Mouse (Mus musculus) neural tube, embryonic 15.5 days (tissue): ENCODE results near the gene Ptpro. TPM values are rescaled to one million over a fixed set of nuclear protein-coding genes. Genes with fewer than 3 reads are reported as not detected.

ENCODE experiments used
- ATAC-seq: fragments of 200-750 bp; cut with Nextera tagmentation; 2 replicates; pipeline ENCODE4 v1.8.0; 2017; ENCODE audit warnings: mild to moderate bottlenecking, moderate TSS enrichment, moderate library complexity; ENCODE audit not compliant: low FRiP score
- H3K27ac ChIP-seq: fragments of 300-500 bp; sonication (generic); replicated peaks from 2 replicates; pipeline ENCODE4 v1.5.1; 2015; ENCODE audit warnings: mild to moderate bottlenecking, inconsistent platforms
- H3K27me3 ChIP-seq: fragments of 300-500 bp; sonication (generic); replicated peaks from 2 replicates; pipeline ENCODE4 v1.6.1; 2015; ENCODE audit warnings: inconsistent platforms
- H3K36me3 ChIP-seq: fragments of 300-500 bp; sonication (generic); 2 replicates; pipeline ENCODE4 v1.6.1; 2015; ENCODE audit warnings: inconsistent platforms
- H3K4me1 ChIP-seq: fragments of 300-500 bp; sonication (generic); 2 replicates; pipeline ENCODE4 v1.6.1; 2015; ENCODE audit warnings: inconsistent platforms
- H3K4me2 ChIP-seq: fragments of 300-500 bp; sonication (generic); 2 replicates; pipeline ENCODE4 v1.6.1; 2015; ENCODE audit warnings: inconsistent platforms, mild to moderate bottlenecking, moderate library complexity
- H3K4me3 ChIP-seq: fragments of 300-500 bp; sonication (generic); replicated peaks from 2 replicates; pipeline ENCODE4 v1.5.1; 2015; ENCODE audit warnings: mild to moderate bottlenecking, inconsistent platforms
- H3K9ac ChIP-seq: fragments of 300-500 bp; sonication (generic); replicated peaks from 2 replicates; pipeline ENCODE4 v1.6.1; 2015; ENCODE audit warnings: mild to moderate bottlenecking, inconsistent platforms
- H3K9me3 ChIP-seq: fragments of 300-500 bp; sonication (generic); replicated peaks from 2 replicates; pipeline ENCODE4 v1.6.1; 2016; ENCODE audit warnings: inconsistent platforms
- WGBS: fragments of 180-500 bp; shearing (Covaris S2); methylation state at CpG from one replicate; pipeline ENCODE4 v1.1.7; 2015; ENCODE audit warnings: mixed read lengths; 5-methylcytosine and 5-hydroxymethylcytosine counted together
- polyA plus RNA-seq: library from polyadenylated mRNA; unstranded; fragments of >200 nt; fragmentation: Nextera tagmentation; extraction: Ambion mirVana; gene quantifications from 2 replicates; pipeline ENCODE4 v1.2.1, GENCODE M21; 2015

Ptpro gene
- polyA plus RNA-seq = 42.1 and 49.5 TPM in 2 replicates

DNA sequence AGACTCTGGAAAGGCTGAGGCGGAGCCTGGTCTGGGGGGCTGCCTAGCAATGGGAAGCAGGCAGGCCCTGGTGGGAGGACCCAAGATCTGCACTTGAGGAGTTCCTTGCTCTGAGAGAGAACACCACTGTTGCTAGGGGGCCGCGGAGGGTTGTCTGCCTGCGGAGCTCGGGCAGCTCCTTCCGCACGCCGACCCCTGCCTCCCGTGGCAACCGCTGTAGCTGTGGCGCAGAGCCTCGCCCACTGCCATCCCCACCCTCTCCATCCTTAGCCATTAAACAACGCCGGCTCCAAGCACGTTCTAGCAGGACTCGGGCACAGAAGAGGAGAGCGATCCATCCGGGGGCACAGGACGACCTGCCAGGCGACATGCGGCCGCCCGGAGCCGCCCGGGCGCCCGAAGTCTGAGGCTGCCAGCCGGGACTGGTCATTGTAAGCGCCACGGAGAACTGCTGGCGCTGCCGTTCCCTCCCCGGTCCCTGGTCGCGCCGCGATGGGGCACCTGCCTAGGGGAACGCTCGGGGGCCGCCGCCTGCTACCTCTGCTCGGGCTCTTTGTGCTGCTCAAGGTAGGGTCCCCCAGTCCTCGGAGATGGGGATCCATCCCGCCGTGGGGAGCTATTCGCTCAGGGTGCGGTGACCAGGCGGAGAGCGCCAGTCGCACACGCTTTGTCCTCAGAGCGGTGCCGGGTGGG is at the start of gene Ptpro:
Ptpro (plus strand) TSS at position 126 of the 693 bp plus-strand sequence.
- under 1% methylated on average over 53 of the region's 53 CpGs for WGBS

GRCm38 (mm10) chr6:137202661-137203060 is 49.5 kb upstream of the Ptpro start:
- no peak for ATAC-seq
- H3K4me1 ChIP-seq = no peaks in the 10 kb centered on the region
- 93% methylated on average over 4 of the region's 4 CpGs for WGBS
- H3K9ac ChIP-seq = no peak overlapping the region
- H3K27me3 ChIP-seq = no peaks in the 10 kb centered on the region
- no peaks in the 10 kb centered on the region for H3K9me3 ChIP-seq
- no peaks in the 10 kb centered on the region for H3K36me3 ChIP-seq
- no peak overlapping the region for H3K4me3 ChIP-seq
- H3K27ac ChIP-seq = no peak overlapping the region
- H3K4me2 ChIP-seq = no peak overlapping the region

More for the DNA sequence above, at the start of gene Ptpro:
- peak within 1 kb of the TSS; percentile 90 for H3K27ac ChIP-seq
- peak within 1 kb of the TSS; percentile 62 for H3K4me2 ChIP-seq
- H3K4me1 ChIP-seq = peaks cover 13% of the 10 kb centered on the region; the same call in 1 of the 2 replicates
- ATAC-seq = peak; percentile 90
- H3K9me3 ChIP-seq = no peaks in the 10 kb centered on the region
- no peaks in the 10 kb centered on the region for H3K36me3 ChIP-seq
- no peaks in the 10 kb centered on the region for H3K27me3 ChIP-seq
- H3K9ac ChIP-seq = peak within 1 kb of the TSS; percentile 77
- H3K4me3 ChIP-seq = peak within 1 kb of the TSS; percentile 58

DNA sequence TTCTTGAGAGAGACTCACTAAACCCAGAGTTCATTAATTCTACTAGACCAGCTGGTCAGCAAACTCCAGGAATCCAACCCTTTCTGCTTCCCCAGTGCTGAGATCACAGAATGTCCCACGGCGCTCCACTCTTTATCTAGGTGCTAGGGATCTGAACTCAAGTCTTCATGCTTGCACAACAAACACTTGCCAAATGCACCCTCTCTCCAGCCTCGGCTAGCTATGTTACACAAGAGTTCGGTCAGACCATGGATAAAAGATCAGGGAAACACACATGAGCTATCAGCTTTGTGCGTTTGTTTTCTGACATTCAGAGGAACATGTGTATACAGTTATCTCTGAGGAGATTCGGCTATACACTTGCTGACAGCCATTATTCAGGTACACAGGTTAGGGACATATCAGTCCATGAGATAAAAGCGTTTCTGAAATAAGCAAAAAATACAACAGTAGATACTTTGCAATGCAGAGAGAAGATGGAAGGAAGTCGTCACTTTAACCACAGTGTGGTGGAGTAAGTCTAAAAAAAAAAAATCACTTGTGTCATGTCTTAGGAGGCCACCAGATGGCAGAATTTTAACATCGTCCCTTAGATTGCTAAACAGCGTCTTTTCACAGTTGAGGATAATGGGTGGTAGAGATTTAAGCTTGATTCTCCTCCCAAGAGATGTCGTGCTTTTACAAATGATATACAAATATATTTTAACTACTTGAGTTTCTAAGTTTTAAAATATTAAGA is 46.3 kb upstream of the Ptpro start:
- no peak for ATAC-seq
- H3K9ac ChIP-seq = no peak overlapping the region
- H3K4me1 ChIP-seq = no peaks in the 10 kb centered on the region
- no peak overlapping the region for H3K4me2 ChIP-seq
- H3K9me3 ChIP-seq = no peaks in the 10 kb centered on the region
- H3K27me3 ChIP-seq = no peaks in the 10 kb centered on the region
- no peak overlapping the region for H3K27ac ChIP-seq
- 60% methylated on average over 11 of the region's 11 CpGs for WGBS
- no peaks in the 10 kb centered on the region for H3K36me3 ChIP-seq
- H3K4me3 ChIP-seq = no peak overlapping the region

GRCm38 (mm10) chr6:137207126-137207525 is 45.0 kb upstream of the Ptpro start:
- ATAC-seq = no peak
- Histone ChIP-seq H3K27me3 (no peaks in the 10 kb centered on the region), H3K27ac (no peak overlapping the region), H3K36me3 (no peaks in the 10 kb centered on the region), H3K4me1 (no peaks in the 10 kb centered on the region), H3K4me2 (no peak overlapping the region), H3K9me3 (no peaks in the 10 kb centered on the region), H3K4me3 (no peak overlapping the region), H3K9ac (no peak overlapping the region)
- WGBS = 92% methylated on average over 6 of the region's 6 CpGs

DNA sequence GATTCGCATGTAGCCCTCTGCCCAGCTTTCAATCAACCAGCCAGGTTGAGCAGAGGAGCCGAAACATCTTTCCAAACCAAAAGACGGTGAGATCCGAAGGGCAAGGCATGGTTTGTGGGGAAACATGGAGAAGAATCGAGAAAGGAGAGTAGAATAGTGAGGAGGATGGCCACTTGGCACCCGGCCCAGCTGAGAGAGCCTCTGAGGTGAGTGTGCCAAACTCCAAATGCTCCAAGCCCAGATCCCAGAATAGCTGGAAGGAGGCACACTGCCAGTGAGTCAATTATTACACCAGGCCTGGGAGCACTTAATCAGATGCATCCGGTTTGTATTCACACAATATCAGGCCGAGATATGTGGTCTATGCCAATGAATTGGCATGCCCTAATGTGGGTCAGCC is 42.1 kb upstream of the Ptpro start:
- 70% methylated on average over 8 of the region's 8 CpGs for WGBS

GRCm38 (mm10) chr6:137210991-137211390 is 41.1 kb upstream of the Ptpro start:
- Histone ChIP-seq H3K4me3 (no peak overlapping the region), H3K4me2 (no peak overlapping the region), H3K27me3 (no peaks in the 10 kb centered on the region), H3K27ac (no peak overlapping the region), H3K9me3 (no peaks in the 10 kb centered on the region), H3K4me1 (no peaks in the 10 kb centered on the region), H3K9ac (no peak overlapping the region), H3K36me3 (no peaks in the 10 kb centered on the region)
- WGBS = 94% methylated on average over 10 of the region's 10 CpGs
- no peak for ATAC-seq

More for the DNA sequence above, 42.1 kb upstream of the Ptpro start:
- Histone ChIP-seq H3K4me2 (no peak overlapping the region), H3K27ac (no peak overlapping the region), H3K9me3 (no peaks in the 10 kb centered on the region), H3K4me1 (no peaks in the 10 kb centered on the region), H3K36me3 (no peaks in the 10 kb centered on the region), H3K9ac (no peak overlapping the region), H3K4me3 (no peak overlapping the region), H3K27me3 (no peaks in the 10 kb centered on the region)
- peak; percentile 53; the same call in 1 of the 2 replicates for ATAC-seq

DNA sequence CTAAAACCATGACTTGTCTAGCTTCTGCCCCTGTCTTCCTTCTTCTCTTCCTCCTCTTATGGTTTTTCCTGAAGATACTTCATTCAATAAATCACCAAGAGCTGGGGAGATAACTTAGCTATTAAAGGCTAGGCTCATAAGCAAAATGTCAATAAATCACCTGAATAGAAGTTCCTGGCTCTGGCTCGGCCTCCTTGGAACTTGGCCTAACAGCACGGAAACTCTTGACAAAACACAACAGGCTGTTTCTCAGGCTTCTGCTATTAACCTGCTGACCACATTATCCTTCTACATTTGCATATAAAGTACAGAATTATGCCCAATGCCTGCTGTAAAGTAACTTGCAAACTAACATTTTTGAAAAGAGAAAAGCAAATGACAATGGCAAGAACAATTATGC is 40.7 kb upstream of the Ptpro start:
- no peak overlapping the region for H3K4me3 ChIP-seq
- no peak overlapping the region for H3K27ac ChIP-seq
- no peak for ATAC-seq
- H3K9ac ChIP-seq = no peak overlapping the region
- 49% methylated on average over 2 of the region's 2 CpGs for WGBS
- no peaks in the 10 kb centered on the region for H3K9me3 ChIP-seq
- no peaks in the 10 kb centered on the region for H3K27me3 ChIP-seq
- no peak overlapping the region for H3K4me2 ChIP-seq
- H3K4me1 ChIP-seq = no peaks in the 10 kb centered on the region
- H3K36me3 ChIP-seq = no peaks in the 10 kb centered on the region

DNA sequence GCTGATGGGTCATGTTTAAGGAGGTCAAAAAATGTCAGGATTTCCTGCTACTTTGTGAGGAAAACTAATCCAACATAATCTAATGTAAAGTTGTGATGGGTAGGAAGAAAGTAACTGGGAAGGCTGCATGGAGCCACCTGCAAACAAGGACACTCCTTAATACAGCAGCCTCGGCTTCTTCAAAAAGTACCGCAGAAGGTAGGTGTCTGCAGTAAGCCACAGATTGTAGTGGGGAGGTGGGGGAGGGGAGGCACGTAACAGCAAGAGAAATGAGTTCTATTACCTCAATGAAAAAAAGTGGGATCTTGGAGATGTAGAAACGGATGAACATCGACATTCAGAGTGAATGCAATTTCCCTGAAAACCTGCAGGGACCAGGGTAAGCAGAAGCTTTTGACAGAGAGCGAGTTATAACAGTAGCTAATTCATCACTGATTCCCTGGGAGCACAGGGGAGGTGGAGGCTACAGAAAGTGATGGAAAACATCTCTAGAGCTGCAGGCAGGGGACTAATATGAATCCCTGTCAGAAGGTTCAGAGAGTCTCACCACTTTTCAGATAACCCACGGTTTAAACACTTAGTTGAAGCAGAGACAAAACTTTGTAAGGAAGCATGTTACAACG is 34.2 kb upstream of the Ptpro start:
- no peak for ATAC-seq
- WGBS = 76% methylated on average over 8 of the region's 8 CpGs
- H3K27ac ChIP-seq = no peak overlapping the region

DNA sequence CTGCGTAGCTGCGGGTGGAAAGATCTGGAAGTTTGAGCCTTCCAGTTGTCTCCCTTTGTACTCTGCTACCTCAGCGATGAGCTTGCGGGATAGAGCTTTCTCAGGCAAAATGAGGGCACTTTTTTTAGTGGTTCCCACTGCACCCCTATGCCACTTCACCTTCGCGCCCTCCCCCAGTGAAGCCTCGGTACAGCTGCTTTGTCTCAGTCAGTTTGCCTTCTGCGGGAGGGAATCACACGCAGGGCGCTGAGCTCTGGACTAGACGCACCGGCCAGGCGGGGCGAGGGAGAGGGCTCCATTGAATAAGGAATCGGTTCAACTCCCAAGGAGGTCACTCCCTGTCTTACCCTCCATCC is 746 bp downstream of the Ptpro start:
- Histone ChIP-seq H3K4me3 (peak overlapping the region; percentile 58), H3K9me3 (no peaks in the 10 kb centered on the region), H3K4me2 (peak overlapping the region; percentile 62), H3K9ac (peak overlapping the region; percentile 77), H3K4me1 (peaks cover 13% of the 10 kb centered on the region; the same call in 1 of the 2 replicates), H3K27me3 (no peaks in the 10 kb centered on the region), H3K27ac (peak overlapping the region; percentile 90), H3K36me3 (no peaks in the 10 kb centered on the region)
- 0% methylated on average over 15 of the region's 15 CpGs for WGBS
- peak; percentile 79 for ATAC-seq

More for the DNA sequence above, 34.2 kb upstream of the Ptpro start:
- H3K9ac ChIP-seq = no peak overlapping the region
- H3K27me3 ChIP-seq = no peaks in the 10 kb centered on the region
- H3K36me3 ChIP-seq = no peaks in the 10 kb centered on the region
- H3K4me2 ChIP-seq = no peak overlapping the region
- no peak overlapping the region for H3K4me3 ChIP-seq
- no peaks in the 10 kb centered on the region for H3K4me1 ChIP-seq
- H3K9me3 ChIP-seq = no peaks in the 10 kb centered on the region

GRCm38 (mm10) chr6:137253415-137253814 is 1.3 kb downstream of the Ptpro start:
- Histone ChIP-seq H3K9me3 (no peaks in the 10 kb centered on the region), H3K4me1 (peaks cover 13% of the 10 kb centered on the region; the same call in 1 of the 2 replicates), H3K4me2 (peak overlapping the region; percentile 62), H3K27ac (no peak overlapping the region; the same call in 1 of the 2 replicates), H3K9ac (peak overlapping the region; percentile 77), H3K27me3 (no peaks in the 10 kb centered on the region), H3K4me3 (peak overlapping the region; percentile 58), H3K36me3 (no peaks in the 10 kb centered on the region)
- 6% methylated on average over 7 of the region's 7 CpGs for WGBS
- no peak for ATAC-seq

DNA sequence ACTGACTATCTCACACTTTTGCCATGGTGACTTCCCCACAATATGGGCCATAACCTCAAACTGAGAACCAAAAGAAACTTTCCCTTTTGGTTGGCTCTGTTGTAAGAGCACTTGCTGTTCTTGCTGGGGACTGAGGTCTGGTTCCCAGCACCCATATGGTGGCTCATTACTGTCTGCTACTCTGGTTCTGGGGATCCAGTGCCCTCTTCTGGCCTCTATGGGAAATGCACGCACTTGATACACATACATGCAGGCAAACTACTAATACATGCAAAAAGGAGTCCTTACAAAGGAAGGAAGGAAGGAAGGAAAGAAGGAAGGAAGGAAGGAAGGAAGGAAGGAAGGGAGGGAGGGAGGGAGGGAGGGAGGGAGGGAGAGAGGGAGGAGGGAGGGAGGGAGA is 8.9 kb downstream of the Ptpro start:
- Histone ChIP-seq H3K4me3 (no peak overlapping the region), H3K27me3 (no peaks in the 10 kb centered on the region), H3K4me1 (peaks cover 6% of the 10 kb centered on the region; the same call in 1 of the 2 replicates), H3K27ac (no peak overlapping the region), H3K4me2 (no peak overlapping the region), H3K36me3 (no peaks in the 10 kb centered on the region), H3K9me3 (no peaks in the 10 kb centered on the region), H3K9ac (no peak overlapping the region)
- no peak for ATAC-seq
- WGBS = 100% methylated on average over 1 of the region's 1 CpGs
